Comparison of ENCODE assay signal across 16 mouse cellular contexts in genomic region chr13:57255920-57256319, GRCm38 (mm10).
DNase-seq lines count a peak whose midpoint lies in the region.
"Had no signal": no experiment of that assay in that cellular context is flagged by ENCODE, and none has a peak within 500 bp of the region (broad histone marks: within the 10 kb centered on the region; RNA-seq: fewer than 3 reads in every experiment).

No protein-coding gene starts in this region.

- peak; percentile 31 for DNase-seq in left cerebral cortex, adult 11 months (ENCODE audit: low spot score)
- no peak for DNase-seq in left cerebral cortex, postnatal 4 days
- peak; percentile 13 to 37 for DNase-seq in layer of hippocampus, adult 8-10 months (ENCODE audit: low spot score in 2 of 2)
- peak; percentile 68 to 77 for DNase-seq in left cerebral cortex, postnatal 14 days (ENCODE audit: low spot score in 2 of 2)
- DNase-seq in right cerebral cortex, postnatal 36 days (ENCODE audit: low spot score in 2 of 2): peak; percentile 80
- DNase-seq in urinary bladder, postnatal 25 days (ENCODE audit: low spot score): no peak
- DNase-seq in cerebellum, postnatal 14 days: no peak
- DNase-seq in adrenal gland, postnatal 10 days: no peak
- DNase-seq: adrenal gland, postnatal 25 days; cerebellum, adult 11-12 months; heart, adult 18-20 months; heart, postnatal 36 days; kidney, adult 9 months; kidney, postnatal 4 days; lung, postnatal 4 days; thymus, postnatal 14 days had no signal

- intact Hi-C loops in left cerebral cortex, postnatal 4 days (cut with DNase I): loop anchor here (10.0 kb wide), 1 partner anchor 361 kb away; the partner anchor contains the start of gene Trpc7
- intact Hi-C loops in left cerebral cortex, postnatal 14 days (cut with DNase I): no loop called here

Comparison
In these comparisons a context has a peak if more than half of its experiments do, and no peak if none do; other contexts are left out.
1. DNase-seq: peak in left cerebral cortex, adult 11 months (single experiment), layer of hippocampus, adult 8-10 months (2 of 2), left cerebral cortex, postnatal 14 days (2 of 2) and right cerebral cortex, postnatal 36 days (2 of 2); none in left cerebral cortex, postnatal 4 days (single experiment), urinary bladder, postnatal 25 days (single experiment), cerebellum, postnatal 14 days (0 of 2) and adrenal gland, postnatal 10 days (single experiment).